Mouse (Mus musculus) thymus, postnatal 25 days (tissue): Measurements from ENCODE around the gene Atg9a.
A peak's percentile ranks its signal among the peaks of the same experiment; 100 is the strongest.

Source experiments
- DNase-seq: peaks from one replicate; pipeline ENCODE4 v3.0.0; 2022

The Atg9a gene

GRCm38 (mm10) chr1:75160256-75160617 lies 31.8 kb downstream of the Atg9a start:
- DNase-seq = no peak

DNA sequence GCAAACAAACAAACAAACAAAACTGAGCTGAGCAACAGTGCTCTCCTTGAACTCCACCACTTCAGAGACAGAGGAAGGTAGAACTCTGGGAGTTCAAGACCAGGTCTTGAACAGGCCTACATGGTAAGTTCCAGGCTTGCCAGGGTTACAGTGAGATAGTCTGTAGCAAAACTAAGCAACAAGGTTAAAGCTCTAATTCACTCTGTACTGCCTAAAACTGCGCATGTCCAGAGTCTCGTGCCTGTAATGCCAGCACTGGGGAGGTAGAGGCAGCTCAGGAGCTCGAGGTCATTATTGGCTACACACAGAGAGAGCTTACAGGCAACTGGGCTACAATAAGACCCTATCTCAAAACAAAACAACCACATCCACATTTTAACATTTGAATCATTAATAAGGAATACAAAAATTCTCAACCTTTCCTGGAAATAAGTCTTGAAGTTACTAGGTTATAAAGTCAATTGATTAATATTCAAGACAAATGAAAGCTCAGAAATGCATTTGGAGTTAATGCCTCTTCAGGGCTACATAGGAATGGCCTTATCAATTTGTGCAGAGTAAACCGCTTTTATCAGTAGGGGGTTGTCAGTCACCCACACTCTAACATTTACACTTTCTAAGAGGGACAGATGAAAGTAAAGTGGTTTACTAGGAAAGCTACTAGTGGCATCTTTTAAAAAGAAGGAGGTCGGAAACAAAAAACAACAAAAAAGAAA lies 32.3 kb downstream of the Atg9a start:
- no peak for DNase-seq

DNA sequence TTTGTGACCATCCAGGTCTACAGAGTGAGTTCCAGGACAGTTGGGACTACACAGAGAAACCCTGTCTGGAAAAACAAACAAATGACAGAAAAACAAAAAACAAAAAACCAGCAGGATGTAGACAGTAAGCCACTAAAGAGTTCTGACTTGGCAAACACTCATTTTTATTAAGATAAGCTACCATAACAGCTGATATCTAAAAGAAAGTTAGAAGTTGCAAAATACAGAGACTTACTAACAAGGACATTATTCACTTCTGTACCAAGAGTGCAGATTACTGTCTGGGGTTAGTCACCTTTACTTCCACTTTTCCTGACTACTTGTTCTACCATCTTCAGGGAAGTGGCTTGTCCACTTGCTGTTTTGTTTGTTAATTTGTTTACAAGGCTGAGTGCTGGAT lies 33.0 kb downstream of the Atg9a start:
- no peak for DNase-seq

GRCm38 (mm10) chr1:75155837-75156236 lies 36.2 kb downstream of the Atg9a start:
- DNase-seq = no peak

- DNase-seq = no peak
These were observed 43.3 kb downstream of the Atg9a start for GRCm38 (mm10) chr1:75148727-75149126.

DNA sequence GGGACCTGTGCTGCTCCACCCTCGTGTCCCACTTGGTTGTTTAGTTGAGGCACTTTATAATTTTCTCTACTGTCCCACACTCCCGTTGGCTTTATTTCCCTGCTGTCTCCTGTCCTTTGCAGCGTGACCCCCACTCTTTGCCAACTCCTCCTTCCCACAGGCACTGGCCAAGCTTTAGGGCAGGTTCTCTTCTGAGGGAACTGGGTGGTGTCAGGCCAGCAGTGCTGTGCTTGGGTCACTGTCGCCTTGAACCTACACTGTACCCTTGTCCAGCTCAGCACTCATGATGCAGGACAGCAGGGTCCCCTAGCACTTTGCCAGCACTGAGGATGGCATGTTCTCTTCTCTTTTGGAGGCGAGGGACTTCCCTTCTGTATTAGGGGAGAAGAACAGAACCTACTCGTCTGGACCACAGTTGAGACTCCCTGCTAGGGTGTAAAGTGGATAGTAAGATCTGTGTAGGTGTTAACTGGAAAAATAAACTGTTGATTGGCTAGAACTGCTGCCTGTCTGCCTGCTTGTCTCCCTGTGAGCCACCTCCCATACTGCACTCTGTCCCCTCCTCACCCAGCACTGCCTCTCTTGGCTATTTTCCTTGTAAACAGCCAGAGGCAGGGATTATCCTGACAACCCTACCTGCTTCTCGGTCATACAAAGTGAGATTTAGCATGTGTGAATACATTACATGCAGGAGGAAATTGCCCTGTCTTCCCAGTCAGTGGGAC lies 44.4 kb downstream of the Atg9a start:
- DNase-seq = no peak

DNA sequence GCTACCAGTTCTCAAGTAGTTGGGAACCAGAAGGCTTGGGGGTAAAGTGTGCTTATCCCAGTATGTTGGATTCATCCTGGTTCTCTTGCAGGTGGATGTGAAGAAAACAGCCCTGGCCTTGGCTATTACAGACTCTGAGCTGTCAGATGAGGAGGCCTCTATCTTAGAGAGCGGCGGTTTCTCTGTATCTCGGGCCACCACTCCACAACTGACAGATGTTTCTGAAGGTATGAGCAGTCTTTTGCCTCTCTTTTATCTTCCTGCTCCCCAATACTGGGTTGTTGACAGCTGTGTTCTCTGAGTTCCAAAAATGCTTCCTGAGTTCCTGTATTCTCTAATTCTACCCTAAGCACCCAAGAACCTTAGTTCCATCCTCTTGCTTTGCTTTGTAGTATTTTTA lies 46.4 kb downstream of the Atg9a start:
- no peak for DNase-seq

GRCm38 (mm10) chr1:75142301-75143261 lies 49.4 kb downstream of the Atg9a start, which contains the start of the genes Cnppd1 and Retreg2:
Gene Cnppd1, minus strand, starts transcription at chr1:75142711.
Gene Retreg2, plus strand, starts transcription at chr1:75142778.
- peak; percentile 97 for DNase-seq

DNA sequence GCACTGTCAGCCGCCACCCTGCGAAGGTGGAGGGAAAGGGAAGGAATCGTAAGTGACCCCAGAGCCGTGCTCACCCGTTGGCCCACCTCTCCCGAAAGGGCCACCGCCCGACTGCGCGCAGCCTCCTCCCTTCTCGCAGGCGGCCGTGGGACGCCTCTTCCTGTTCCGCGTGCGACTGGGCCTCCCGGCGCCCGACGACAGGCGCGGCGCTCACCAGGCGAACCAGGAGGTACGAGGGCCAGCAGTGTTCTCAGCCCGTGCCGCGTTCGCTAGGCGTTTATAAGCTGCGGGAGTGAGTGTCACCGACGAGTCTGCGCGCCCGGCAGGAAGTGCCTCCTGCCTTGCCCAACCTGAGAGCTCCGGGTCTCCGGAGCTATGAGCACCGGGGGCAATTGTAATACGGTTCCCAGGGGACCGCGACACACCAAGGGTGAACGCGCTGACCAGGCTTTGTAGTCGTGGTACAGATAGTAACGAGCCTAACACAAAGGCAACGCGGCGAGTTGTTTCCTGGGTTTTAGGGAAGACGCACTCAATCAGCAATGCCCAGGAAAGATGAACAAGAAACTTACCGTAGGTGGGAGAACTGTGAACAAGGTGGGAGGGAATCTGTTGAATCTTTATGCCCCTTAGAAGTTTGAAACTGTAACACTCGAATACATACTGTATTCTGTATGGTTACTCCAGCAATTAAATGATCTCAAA lies 50.4 kb downstream of the Atg9a start:
- DNase-seq = peak; percentile 78

- DNase-seq = peak; percentile 13
These were observed 51.3 kb downstream of the Atg9a start for GRCm38 (mm10) chr1:75140601-75141190.

GRCm38 (mm10) chr1:75138448-75138847 lies 53.5 kb downstream of the Atg9a start:
- DNase-seq = no peak

GRCm38 (mm10) chr1:75136730-75137129 lies 55.3 kb downstream of the Atg9a start:
- no peak for DNase-seq

DNA sequence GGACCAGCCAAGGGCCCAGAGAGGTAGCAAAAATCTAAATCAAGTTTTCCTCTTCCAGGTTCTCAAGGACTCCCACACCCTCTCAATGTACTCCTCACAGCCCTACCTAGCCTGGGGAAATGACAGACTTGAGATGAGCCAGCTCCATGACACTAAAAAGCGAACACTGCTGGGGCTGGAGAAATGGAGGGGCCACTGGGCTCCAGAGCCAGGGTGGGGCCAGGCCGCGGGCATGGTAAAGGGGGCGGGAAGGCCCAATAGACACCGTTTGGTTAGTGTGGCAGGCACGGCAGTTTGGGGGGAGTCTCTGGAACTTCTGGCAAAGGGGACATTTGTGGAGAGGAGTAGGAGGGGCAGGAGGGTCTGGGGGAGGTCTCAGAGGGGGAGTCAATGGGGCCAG lies 55.7 kb downstream of the Atg9a start:
- no peak for DNase-seq

GRCm38 (mm10) chr1:75133421-75134207 lies 58.4 kb downstream of the Atg9a start, which contains the start of gene Slc23a3:
Gene Slc23a3, minus strand, starts transcription at chr1:75133890.
- no peak for DNase-seq
